Mouse (Mus musculus) heart, postnatal 4 days (tissue): ENCODE results near the gene Rfx3. TPM values are rescaled to one million over a fixed set of nuclear protein-coding genes. Genes with fewer than 3 reads are reported as not detected.

ENCODE experiments used
- DNase-seq: peaks from one replicate; pipeline ENCODE4 v3.0.0; 2021
- total RNA-seq, 2 experiments: library from RNA; stranded (reverse); gene quantifications; 2 replicates each; pipeline ENCODE4 v1.2.3; 2021

Gene Rfx3
- total RNA-seq, 2 experiments from 2014 or later: 4.4 to 7.1 TPM

DNA sequence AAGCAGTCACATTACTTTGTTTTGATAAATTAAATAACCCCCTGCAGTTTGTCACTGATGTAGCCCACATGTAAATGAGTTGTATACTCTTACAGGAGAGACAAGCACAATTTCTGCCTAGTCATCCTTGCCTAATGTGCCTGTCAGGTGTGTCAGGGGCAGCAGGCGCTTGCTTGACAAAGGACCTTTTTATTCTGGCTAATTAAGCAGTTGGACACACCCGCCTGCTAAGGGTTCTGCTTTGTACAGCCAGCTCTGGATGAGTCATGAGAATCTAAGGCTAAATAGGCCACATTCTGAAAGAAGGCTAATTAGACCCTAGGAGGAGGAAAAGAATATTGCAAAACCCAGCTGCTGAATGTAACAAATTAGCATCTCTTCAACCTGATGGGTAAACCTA is 106.3 kb downstream of the Rfx3 start:
- DNase-seq: no peak

DNA sequence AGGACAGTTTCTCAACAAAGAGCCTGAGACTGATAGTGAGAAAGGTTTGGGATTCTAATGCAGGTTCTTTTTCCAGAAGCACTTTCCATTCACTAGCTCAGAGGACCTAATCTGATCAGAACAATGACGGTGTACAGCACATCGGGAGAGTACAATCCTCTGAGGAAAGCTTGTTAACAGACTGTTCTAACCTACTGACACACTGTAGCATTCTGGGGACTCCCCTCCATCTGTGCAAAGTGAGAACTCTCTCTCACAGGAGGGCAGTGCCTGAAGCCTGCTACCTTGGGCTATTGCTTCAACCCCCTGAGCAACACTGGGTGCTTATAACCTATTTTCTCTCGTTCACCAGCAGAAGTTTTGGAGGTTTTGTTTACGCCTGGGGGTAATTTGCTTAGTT is 106.8 kb downstream of the Rfx3 start:
- no peak for DNase-seq

DNA sequence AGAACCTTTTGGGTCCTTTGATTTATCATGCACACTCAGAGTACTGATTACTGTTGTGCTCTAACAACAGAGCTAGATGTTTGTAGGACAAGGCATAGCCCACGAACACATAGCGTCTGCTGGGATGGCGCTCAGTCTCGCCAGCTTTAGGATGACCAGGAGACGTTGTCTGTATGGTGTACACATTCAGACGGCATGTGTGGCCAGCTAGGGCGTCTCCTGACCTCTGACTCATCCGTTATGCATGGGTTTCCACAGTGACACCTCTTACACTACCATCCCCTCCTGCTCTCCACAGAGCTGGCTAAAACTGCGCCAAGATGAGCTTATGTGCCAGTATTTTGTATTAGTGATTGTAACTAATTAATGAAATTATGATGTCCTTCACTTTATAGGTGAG is 108.4 kb downstream of the Rfx3 start:
- DNase-seq: no peak

DNA sequence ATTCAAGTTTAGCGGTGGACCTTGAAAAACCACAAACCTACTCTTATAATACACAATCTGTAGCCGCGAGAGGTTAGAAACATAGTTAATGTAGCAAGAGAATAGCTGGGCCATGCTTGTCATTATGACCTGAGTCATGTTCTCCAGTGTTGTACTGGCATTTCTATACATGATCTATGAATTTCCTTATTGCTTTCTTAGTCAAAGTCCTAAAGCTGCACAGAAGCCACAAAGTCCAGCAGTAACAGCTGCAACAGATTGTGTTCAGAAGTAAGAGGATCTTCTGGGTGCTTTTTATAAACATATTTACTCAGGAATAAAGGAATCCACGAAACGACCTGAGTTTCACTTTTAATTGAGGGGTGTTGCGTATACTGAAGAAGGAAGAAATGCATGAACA is 109.3 kb downstream of the Rfx3 start:
- no peak for DNase-seq

DNA sequence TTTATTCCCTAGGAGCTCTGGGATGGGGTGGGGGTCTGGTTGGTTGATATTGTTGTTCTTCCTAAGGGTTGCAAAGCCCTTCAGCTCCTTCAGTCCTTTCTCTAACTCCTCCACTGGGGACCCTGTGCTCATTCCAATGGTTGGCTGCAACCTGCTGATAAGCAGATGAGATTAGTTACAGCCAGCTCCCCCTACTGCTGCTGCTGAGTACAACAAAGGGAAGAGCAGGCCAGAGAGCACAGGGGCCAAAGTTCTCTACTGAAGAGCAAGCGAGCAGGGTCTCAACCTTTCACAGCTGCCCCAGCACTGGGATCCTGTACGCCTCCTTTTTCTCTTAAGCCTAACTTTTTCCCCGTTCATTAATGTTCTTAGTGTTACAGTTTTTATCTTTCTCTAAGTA is 126.4 kb downstream of the Rfx3 start:
- no peak for DNase-seq

DNA sequence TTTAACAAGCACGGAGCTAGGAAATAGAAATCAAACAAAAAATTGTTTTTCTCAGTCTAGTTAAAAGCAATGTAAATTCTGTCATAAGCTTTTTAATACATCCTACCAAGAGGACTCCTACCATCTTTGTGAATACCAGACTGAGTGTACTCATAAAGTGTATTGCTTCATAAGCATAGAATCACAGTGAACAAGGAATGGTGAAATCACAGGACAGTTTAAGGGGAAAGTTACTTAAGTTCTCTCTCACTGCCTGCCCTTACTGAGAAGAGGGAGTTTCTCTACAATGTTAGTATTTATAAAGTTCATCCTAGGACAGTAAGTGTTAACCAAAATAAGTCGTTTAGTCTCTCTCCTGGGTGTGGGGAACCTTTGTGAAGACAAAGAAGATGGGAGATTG is 133.5 kb downstream of the Rfx3 start:
- DNase-seq: no peak

DNA sequence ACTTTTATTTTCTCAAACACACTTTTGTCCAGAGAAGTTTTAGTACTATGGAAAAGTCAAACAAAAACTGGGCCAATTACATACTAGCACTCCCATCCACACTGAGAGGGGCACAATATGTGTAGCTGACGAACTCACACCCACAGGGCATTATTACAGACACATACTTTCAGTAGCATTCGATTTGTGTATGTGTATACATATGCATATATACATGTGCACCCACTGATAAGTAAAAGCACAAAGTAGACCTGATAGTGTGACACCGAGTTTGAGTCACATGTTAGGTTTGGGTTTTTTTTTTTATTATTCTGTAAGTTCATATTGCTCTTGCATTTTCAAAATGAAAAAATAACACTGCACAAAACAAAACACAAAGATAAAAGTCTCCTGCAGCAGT is 140.2 kb downstream of the Rfx3 start:
- no peak for DNase-seq

DNA sequence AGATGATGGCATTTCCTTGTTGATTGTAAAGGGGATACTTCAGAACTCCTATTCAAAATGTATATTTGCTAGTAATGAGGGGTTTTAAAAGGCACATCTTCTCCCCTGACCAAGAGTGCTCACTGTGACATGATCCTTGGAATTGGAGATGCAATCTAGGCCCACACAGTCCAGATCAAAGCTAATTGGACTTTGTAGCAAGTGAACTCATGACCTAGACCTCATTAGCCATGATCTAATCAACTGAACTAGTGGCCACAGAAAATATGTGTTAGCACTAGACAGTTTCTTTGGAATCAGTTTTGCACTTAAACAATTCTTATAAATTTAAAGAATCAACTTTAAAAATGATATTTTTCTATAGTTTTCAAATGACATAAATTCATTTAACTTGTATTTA is 151.3 kb downstream of the Rfx3 start:
- no peak for DNase-seq

DNA sequence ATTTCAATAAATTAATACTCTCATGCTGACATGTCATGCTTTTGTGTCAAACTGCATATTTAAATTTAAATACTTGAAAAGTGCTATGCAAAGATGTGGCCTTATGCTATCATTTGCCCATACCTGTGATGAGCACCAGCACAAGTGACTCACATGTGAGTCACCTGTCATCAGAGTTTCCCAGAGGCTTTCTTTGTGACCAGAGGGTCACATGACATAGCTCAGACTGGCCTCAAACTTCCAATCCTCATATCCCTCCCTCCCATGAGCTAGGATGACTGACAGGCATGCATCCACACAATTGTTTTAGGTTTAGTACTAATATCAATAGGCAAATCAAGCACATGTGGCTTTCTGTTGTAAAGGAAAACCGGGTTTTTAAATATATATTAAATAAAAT is 162.0 kb downstream of the Rfx3 start:
- no peak for DNase-seq

DNA sequence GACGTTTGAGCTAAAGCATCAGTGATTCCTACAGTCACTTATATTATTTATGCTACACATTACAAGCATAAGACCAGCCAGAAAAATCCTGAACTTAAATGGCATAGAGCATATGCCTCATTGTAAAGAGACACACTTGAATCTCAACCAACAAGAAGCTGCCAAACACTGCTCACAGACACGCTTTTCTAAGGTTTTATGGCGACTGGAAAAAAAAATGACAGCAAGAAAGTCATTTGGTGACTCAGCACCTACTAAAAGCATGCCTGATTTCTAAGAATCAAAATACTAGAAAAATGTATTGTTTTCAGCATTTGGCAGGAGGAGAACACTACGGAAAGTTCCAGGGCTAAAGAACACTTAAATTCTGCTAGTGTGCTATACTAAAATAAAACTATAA is 163.9 kb downstream of the Rfx3 start:
- DNase-seq: no peak

DNA sequence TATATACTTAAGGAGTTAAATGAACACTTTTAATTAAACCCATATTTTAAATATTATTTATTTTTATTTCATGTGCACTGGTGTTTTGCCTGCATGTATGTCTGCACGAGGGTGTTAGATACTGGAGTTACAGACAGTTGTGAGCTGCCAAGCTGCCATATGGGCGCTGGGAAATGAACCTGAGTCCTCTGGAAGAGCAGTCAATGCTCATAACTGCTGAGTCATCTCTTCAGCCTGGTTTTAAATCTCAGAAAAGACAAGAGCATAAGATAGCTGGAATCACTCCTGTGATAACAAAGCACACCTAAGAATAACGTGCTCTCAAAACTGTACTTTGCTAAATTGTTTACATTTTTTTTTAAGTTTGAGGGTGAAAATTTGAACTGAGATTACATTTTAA is 172.3 kb downstream of the Rfx3 start:
- no peak for DNase-seq

DNA sequence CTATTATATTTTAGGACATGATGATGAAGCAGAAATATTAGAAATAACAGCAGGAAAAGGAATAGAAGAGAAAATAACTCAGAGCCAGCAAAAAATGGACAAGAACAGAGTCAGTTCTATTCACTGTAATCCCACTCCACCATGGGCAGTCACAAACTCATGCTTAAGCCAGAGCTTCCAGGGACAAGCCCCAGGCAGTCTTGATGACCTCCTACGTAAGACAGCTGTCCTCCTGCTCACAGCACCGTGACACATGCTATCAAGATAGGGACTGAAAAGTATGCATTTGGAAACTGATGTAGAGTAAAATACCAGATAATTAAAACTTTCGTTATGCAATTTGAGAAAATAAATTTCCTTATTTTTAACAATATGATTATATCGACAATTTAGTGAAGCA is 172.9 kb downstream of the Rfx3 start:
- no peak for DNase-seq

DNA sequence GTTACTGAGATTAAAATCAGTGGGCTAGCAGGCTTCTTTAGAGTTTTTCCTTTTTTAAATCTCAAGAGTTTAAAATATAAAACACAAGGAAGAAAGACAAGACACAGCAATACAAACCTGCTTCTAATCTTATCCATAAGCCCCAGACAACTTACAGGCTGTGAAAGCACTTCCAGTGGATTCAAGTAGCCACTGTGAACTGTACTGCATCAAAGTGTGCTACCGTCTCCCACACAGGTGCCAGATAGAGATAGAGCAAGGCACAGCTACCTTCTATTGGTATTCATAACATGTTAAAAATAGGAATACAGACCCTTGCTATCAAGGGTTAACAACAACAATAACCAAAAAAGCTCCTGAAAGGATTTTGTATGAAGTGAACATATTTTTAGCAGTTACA is 178.5 kb downstream of the Rfx3 start:
- DNase-seq: no peak

DNA sequence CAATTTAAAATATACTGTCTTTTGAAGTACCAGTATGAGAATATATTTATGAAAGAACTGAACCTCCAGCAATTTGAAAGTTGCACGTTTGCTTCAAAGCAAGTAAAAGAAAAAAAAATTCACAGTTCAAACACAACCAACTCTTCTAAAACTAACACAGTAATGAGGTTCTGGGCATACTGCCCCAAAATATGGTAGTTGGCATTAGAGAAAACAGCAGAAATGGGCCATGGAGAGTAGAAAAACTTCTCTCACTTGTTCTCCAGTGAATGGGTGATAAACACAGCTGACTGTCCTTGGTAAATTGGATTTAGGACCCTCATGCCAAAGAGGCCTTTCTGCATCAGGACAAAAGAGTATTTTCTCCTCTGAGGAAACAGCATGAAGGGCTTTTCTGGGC is 182.7 kb downstream of the Rfx3 start:
- no peak for DNase-seq

DNA sequence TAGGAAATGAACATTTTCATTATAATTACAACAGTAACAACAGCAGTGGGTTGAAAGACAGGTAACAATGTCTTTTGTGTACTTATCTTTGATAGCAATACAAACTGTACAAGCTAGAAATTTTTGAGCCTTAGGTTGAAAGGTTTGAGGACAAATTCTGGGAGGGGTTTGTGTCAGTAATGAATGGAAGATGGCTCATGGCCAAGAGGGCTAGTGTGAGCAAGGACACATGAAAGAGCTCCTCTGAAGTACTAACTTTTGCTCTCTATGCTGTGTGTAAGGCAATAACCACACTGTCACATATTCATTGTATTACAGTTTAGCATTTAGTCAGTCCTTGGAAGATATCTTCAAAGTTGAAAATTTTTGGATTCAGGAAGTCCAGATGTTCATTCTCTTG is 193.3 kb downstream of the Rfx3 start:
- DNase-seq: no peak

DNA sequence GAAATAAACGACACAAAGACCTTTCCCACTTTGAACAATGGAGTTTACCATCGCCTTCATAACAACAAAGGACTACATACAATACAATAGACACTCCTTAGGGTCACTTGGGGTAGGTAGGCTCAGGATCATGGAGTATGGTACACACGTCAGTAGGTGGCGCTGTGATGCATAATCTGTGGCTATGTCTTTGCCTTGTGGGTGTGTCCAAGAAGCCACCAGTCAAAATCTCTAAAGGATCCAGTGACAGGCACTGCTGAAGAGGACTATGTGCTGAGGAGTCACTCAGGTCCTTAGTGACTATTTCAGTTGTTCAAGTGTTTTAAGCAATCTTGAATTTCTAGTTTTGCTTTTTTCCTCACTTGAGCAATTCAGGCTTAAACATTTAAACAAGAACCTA is 230.9 kb downstream of the Rfx3 start:
- peak; percentile 17 for DNase-seq

DNA sequence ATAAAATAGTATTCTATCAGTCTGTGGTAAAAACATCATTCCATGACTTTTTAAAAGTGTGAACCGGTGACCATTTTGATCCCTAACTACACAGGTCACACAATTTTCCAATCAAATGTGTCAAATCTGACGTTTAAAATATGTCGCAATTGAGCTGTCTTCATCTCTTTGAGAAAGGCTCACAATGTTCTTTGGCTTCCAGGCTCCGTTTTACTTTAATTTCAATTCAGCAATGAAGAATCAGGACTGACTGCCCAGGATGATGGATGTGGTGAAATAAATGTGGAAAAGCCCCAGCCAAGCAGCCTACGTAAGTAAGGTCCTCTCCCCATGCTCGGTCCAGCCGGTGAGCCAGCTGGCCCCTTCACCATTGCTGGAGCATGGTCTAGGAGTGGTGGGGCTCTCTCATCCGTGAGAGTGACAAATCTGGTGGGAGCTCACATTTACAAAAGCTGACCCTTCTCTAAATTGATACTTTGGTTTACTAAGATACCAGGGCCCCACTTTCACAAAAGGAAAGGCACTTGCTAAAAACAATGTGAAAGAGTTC is 240.2 kb downstream of the Rfx3 start:
- DNase-seq: no peak

DNA sequence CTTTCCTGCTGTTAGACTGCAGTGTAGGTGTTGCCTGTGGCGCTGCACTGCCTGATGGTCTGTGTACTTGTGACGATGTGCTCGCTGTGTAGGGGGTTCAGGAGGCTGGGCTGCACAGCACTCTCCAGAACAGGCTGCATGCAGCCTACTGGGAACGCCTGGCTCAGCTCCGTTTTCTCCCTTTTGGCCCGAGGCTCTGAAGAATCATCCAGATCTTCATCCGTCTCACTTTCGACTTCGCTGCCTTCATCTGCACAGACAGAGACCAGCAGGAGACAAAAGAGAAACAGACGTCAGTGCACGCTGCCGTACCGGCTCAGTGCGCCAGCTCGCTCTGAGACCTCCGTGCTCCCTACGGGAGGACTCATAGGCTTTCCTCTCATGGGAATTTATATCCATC is 242.5 kb downstream of the Rfx3 start:
- DNase-seq: no peak

DNA sequence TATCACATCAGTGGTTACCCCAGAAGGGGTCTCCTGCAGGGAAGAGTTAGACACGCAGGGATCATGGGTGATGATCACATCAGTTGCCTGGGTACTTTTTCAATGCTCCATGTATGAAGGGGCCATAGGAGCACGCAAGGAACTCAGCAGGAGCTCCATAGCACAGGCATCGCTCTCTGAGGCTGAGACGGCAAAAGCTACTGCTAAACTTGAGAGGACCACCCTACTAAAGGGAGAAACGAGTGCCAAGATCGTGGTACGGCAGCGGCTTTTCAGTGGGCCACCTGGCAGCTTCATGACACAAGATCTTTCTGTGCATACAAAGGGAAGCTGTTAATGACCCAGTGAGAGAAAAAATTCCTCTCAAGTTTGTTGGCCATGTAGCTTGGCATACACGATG is 250.7 kb downstream of the Rfx3 start:
- no peak for DNase-seq

DNA sequence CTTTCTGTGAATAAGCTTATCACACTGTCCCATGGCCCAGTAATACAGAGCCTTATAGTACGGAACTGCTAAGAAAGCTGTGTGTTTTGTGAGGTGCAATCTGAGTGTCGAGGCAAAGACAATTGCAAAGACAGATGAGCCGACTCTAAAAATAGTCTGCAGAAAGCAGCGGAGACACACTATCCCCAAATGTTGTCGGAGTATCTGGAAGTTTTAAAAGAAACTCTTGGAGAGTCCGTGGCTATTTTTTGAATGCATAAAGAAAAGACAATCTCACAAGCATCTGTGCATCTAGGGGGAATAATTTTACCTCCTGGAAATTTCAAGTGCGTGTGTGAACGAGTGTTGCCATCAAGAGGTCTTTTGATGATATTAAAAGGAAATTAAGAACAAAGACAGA is 251.6 kb downstream of the Rfx3 start:
- no peak for DNase-seq

DNA sequence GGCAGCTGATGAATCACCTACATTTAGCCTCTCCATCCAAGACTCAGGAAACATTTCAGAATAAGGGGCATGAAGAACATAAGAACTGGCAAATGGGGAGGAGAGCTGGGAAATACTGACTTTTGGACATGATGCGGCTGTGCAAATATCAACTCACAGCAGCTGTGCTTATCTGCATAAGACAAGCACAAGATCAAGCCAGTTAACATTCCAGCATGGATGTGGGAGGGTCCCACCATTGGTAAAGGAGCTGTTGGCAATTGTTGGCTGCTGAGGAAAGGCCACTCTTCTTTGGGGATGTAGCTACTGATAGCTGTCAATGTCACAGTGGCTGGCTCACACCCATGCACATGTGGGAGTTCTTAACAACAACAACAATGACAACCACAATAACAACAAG is 263.7 kb downstream of the Rfx3 start:
- no peak for DNase-seq

DNA sequence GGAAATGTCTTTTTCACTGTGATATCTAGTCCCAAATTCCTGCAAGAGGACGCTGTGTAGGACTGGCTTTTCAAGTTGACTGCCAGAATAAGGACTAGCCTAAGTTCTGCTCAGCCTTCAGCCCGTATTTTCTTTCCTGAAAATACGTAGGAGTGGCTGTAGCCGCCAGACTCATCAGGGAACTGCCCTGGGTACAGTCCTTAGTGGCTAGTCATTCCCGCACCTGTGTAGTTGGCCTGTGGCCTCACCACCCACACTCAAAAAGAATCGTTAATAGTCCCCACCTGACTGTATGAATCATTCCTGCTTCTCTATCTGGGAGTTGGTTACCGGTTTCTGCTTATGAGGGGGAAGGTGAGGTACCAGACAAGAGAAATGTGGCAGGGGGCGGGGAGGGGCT is 272.1 kb downstream of the Rfx3 start:
- DNase-seq: no peak

DNA sequence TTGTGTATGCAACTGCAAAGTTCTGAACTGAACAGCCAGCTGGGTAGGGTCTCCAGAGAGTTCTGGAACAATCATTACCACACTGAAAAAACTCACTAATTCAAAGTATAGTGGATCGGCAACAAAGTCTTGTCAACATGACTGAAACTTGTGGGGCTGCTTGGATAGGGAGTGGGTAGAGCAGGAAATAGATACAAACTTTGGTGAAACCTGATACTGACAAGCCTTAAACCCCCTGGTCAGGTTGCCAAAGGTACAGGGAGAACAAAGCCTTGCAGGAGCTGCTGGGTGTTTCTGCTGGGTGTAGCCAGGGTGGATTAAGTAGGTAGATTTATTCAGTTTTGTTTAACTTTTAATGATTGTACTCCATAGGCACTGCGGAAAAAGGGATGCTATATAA is 274.4 kb downstream of the Rfx3 start:
- DNase-seq: no peak

DNA sequence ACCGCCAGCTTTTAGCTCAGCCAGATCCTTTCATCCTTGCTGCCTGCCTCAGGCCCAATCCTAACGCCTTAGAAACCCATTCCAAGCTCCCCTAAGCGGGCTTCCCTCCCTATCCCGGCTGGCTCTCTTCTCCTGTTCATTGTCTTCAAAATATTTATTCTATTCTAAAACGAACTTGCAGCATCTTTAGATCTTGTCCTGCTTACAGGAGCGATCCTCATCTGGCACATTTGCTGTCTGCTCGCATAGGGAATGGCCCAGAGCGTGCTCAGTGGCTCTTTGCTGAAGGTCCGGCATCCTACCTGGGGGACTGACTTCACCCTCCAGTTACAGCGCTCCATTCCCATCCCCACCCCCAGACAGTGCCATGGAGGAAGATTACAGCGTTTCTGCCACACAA is 292.0 kb downstream of the Rfx3 start:
- DNase-seq: no peak

DNA sequence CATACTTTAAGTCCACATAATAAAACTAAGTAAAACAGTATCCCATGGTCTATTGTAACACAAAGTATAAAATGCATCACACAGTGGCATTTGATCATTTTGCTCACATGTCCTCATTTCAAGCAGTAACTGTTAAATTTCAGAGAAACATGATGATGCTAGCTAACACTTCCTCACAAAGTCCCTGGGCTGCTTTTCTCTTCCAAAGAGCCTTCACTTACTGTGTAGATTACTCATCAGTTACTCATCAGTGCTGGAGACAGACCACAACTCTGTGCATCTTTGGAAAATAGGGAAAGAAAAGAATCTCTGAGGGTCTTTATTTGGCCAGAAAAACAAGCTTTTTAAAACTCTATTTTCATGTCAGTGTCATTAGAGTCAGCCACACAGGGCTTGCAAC is 294.7 kb downstream of the Rfx3 start:
- DNase-seq: no peak
